Mouse (Mus musculus) thymus, postnatal 14 days (tissue): ENCODE data around the gene H2-K1.

ENCODE experiments used
- DNase-seq: peaks from one replicate; pipeline ENCODE4 v3.0.0; 2021

The H2-K1 gene

GRCm38 (mm10) chr17:33981192-33981909, 18.8 kb downstream of the H2-K1 start:
- peak; percentile 91 for DNase-seq

DNA sequence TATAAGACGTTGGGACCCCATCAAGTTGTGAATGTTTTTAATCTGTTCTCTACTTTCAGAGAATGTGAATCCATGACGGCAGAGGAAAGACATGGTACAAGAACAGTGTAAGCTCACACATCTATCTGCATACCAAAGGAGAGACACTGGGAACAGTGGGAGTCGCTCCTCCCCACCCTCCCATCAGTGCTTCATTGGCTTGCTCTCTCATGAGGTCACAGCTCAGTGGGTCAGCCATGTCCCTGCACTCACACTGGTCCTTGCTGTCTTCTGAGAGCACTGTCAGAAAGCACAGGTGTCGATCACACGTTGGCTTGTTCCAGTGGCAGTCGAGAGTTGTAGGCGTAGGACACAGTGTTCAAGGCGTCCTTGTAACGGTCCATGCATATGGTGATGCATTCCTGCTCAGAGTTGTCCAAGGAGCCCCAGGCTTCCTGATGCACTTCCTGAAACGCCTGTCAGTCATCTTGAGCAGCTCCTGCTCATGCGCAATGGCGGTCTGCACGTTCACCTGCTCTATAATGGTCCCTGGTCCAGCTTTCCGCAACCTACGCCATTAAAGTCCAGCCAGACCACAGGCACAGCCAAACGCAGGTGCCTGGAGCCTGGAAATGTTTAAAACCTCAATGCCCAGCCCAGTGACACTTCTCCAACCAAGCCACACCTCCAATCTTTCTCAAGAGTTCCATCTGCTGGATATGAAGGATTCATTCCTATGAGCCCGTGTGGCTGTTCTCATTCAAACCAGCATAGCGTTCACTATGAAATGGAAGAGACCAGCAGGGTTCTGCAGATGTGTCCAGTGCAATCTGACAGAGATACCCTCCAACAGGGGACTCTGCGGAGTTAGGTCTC, 19.7 kb downstream of the H2-K1 start:
- DNase-seq: no peak

DNA sequence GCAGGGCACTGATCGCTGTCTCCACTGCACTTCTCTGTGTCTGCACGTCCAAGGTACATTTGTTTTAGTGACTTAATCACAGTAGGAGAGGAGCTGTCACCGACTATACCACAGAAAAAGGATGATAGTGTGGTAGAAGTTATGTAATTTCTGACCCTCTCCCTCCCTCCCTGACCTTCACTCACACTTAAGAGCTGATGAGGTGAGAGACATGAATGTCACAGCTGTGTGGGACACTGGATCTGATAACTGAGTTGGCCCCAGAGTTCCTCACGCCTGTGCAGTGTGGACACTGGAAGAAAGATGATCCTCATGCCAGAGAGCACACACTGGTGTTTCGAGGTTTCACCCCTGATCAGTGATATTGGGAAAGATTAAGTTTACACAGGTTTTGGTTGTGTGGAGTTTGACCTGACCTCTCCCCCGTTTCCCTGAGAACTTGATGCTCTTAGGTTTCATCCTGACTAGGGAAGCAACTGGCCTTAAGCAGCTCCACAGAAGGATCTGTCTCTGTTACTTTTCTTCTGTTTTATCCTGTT, 20.6 kb downstream of the H2-K1 start:
- no peak for DNase-seq

DNA sequence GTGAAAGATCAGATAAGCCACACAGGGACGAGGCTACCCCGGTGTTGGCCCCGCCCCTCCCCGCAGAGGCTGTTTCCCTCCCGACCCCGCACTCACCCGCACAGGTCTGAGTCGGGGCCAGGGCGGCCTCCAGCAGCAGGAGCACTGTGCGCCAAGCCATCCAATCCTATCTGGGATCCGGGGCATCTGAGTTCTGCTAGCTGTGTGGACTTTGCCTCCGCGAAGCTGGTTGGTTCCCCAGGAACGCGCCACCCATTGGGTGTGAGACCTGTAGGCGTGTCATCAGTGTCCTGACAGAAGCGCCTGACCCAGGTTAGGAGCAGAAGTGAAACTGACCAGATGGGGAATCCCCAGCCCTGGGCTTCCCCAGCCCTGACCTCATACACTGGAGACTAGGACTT, 21.5 kb downstream of the H2-K1 start:
- DNase-seq: peak; percentile 60

- no peak for DNase-seq
Measured at GRCm38 (mm10) chr17:33977861-33978557, 22.1 kb downstream of the H2-K1 start.

GRCm38 (mm10) chr17:33973572-33973971, 26.6 kb downstream of the H2-K1 start:
- DNase-seq: no peak

- no peak for DNase-seq
Measured at GRCm38 (mm10) chr17:33972691-33973090, 27.5 kb downstream of the H2-K1 start.

- no peak for DNase-seq
Measured at GRCm38 (mm10) chr17:33969394-33969793, 30.8 kb downstream of the H2-K1 start.

GRCm38 (mm10) chr17:33968927-33969326, 31.2 kb downstream of the H2-K1 start:
- peak; percentile 64 for DNase-seq

DNA sequence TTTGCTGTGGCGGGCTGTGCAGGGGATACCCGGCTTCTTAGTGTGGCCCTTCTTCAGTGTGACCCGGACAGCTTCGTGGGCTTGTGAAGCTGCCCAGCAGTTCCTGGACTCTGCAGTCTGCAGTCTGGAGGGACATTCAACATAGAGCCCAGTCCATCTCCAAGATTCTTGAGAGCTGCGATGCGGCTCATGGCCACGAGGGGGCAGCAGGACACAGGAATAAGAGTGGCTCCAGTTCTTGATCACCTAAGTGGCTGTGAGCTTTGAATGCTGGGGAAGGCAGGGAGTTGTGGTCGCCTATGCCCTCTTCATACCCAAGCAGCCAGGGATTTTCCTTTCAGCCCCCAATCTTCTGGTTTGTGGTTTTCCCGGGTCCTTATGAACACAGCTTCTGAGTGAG, 31.7 kb downstream of the H2-K1 start:
- peak; percentile 79 for DNase-seq

GRCm38 (mm10) chr17:33965846-33966550, 34.1 kb downstream of the H2-K1 start:
- no peak for DNase-seq

GRCm38 (mm10) chr17:33965082-33965845, 34.9 kb downstream of the H2-K1 start:
- no peak for DNase-seq

DNA sequence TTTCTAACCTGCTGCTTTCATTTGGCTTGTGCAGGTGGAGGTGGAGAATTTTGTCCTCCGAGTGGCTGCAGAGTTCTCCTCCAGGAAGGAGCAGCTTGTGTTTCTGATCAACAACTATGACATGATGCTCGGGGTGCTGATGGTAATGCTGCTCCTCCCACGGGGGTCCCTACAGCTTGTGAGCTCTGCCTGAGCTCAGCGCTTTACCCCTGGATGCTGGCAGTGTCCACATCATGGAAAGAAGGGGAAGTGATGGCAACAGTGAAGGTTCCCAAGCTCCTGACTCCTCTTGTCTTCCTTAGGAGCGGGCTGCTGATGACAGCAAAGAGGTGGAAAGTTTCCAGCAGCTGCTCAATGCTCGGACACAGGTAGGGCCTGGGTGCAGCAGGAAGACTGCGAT, 37.3 kb downstream of the H2-K1 start:
- peak; percentile 2 for DNase-seq

GRCm38 (mm10) chr17:33959948-33960347, 40.2 kb downstream of the H2-K1 start:
- peak; percentile 6 for DNase-seq

DNA sequence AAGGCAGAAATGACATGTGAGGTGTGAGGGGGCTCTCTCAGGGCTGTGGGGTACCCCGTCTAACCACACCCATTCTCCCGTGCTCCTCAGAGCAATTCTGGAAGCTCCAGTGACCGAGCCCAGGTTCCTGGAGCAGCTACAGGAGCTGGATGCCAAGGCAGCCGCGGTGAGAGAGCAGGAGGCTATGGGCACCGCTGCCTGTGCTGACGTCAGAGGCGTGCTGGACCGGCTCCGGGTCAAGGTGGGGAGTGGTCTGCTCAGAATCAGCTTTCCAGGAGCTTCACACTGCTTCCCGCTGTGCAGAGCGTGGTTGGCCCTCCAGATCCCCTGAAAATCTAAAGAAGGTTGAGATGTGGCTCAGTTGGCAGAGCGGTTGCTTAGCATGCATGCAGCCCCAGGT, 41.0 kb downstream of the H2-K1 start:
- DNase-seq: no peak

- DNase-seq: no peak
Measured at GRCm38 (mm10) chr17:33958451-33958850, 41.7 kb downstream of the H2-K1 start.

DNA sequence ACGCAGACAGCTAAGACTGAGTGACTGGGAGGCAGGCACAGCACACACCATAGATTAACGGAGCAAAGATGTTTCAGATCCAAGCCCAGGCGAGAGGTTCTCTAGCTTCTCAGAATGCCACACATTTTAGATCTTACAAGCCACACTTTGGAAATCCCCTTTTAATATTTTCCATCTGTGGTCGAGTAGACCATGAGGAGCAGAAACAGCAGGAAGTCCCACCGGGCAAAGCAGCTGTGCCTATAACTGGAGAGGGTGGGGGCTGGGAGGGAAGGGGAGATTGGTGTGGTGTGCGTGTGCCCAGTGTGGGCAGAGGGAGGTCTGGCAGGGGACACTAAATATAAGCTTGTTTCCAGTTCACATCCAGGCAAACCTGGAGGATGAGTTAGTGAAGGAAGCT, 42.7 kb downstream of the H2-K1 start:
- no peak for DNase-seq

DNA sequence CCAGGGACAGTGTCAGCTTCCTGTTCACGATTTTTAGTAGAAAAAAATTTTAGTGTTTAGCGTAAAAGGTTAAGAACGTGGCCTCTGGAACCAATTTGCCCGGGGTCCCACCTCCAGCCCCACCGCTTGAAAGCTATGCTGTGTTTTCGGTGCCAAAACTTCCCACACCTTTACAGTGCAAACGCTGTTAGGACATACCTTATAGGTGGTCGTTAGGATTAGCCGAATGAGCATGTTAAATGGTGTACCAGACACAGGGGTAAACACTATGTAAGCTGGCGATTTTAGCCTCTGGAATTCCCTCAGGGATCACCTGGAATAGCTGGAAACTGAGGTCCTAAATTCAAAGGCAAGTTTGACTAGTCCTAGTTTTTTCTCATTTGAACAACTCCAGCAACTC, 43.8 kb downstream of the H2-K1 start:
- no peak for DNase-seq

DNA sequence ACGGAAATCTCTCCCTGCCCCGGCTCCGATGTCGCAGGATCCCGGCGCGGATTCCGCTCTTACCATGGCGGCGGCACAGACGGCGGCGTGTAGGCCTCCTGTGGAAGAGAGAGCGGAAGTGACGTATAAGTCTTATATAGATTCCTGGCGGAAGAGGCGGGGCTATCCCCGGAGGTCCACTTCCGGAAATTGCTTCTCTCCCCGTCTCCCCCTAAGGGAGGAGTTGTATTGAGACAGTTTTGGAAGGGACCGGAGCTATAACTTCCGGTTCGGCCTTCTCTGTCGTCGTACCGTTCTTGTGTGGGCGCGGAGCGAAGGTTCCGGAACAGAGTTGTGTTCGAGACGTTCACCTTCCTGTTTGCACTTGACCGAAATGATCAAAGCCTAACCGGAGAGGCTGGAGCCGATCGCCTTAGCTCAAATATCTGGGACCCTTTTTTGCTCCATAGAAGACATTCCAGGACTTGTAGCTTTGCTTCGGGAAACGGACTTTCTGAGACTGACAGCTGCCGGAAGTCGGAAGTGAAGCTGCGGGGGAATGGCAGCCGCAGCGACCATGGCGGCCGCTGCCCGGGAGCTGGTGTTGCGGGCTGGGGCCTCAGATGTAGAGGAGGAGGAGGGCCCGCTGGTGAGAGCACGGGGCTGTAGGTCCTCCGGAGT, 44.5 kb downstream of the H2-K1 start, which contains the start of the genes Vps52 and Rps18:
Gene Vps52 (plus strand): TSS at position 258 of the 660 bp plus-strand sequence.
Gene Rps18 (minus strand): TSS at position 447 of the 660 bp plus-strand sequence.
- peak; percentile 97 for DNase-seq

DNA sequence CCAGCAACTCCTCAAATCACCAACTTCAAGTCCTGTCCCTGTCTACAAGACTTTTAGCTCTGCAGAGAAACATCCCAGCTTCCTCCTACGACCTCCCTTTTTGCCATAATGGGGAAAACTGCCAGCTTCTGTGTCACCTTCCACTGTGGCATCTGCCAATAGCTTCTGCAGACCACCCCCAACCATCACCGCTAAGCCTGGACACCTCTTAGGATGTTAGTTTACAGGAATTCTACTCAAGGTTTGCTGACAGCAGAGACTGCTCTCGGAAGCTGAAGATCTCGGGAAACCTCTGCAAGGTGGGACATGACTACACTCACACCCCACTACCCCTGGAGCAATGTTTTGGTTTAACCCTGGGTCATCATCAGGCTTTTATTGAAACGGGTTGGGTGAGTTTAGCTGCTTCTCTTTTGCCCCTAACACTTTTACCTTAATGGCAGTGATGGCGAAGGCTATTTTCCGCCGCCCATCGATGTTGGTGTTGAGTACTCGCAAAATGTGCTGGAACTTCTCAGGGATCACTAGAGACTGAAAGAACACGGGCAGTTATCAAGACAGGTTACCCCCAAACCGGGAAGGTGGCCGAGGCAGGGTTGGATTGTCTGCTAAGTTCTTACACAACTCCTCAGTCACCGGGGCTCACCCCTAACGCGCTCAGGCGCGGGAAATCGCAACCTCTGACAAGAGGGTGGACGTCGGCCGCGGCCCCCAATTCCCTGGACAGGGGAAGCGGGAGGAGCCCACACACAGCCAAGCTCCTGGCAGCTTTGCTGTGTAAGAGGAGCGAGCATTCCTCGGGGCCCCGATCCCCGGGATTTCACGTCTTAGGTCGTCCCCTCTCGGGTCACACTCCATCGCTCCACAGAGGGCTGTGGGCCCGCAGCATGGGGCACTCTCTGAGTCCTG, 45.2 kb downstream of the H2-K1 start:
- DNase-seq: no peak
